Mouse (Mus musculus): ENCODE measurements around the gene Egr2. TPM values are rescaled to one million over a fixed set of nuclear protein-coding genes. Genes with fewer than 3 reads are reported as not detected.

Egr2 gene
- total RNA-seq (2014; rRNA removed), result 0.09 and 0.34 TPM in 2 replicates
- polyA plus RNA-seq (2012; rRNA removed), result 0.15 and 0.73 TPM in 2 replicates

GRCm38 (mm10) chr10:67535256-67535655 is at the start of gene Egr2:
TSS of gene Egr2 (plus strand) at chr10:67535475.
- no peak for DNase-seq (ENCODE audit: extremely low read depth, low read depth, low spot score)
- H3K36me3 ChIP-seq (ENCODE audit: control insufficient read depth, insufficient read depth, low read length), result no peaks in the 10 kb centered on the region
- TF ChIP-seq POLR2A (IDR thresholded peaks at IDR 0.05; ENCODE audit: extremely low read depth, insufficient read depth, low read length) (no peak), CTCF (IDR thresholded peaks at IDR 0.05; ENCODE audit: low read depth, low read length) (no peak)

GRCm38 (mm10) chr10:67487496-67487895 is 47.8 kb upstream of the Egr2 start:
- no peak overlapping the region for H3K4me3 ChIP-seq (ENCODE audit: insufficient read depth, low read depth, low read length)
- no peaks in the 10 kb centered on the region for H3K36me3 ChIP-seq (ENCODE audit: control insufficient read depth, insufficient read depth, low read length)
- no peak for TF ChIP-seq CTCF (IDR thresholded peaks at IDR 0.05; ENCODE audit: low read depth, low read length)
- TF ChIP-seq POLR2A (IDR thresholded peaks at IDR 0.05; ENCODE audit: extremely low read depth, insufficient read depth, low read length), result no peak
- H3K4me1 ChIP-seq (ENCODE audit: control insufficient read depth, insufficient read depth, low read length), result no peaks in the 10 kb centered on the region
- no peaks in the 10 kb centered on the region for H3K27me3 ChIP-seq (ENCODE audit: control insufficient read depth, insufficient read depth, low read length)
- no peak overlapping the region for H3K9ac ChIP-seq (ENCODE audit: low read depth, low read length)
- no peaks in the 10 kb centered on the region for H3K79me2 ChIP-seq (ENCODE audit: control insufficient read depth, insufficient read depth, low read length)
- no peak for DNase-seq (ENCODE audit: extremely low read depth, low read depth, low spot score)
- 79% methylated on average over 7 of the region's 7 CpGs for WGBS
- H3K27ac ChIP-seq (replicated peaks; ENCODE audit: insufficient read depth, low read depth, low read length), result no peak overlapping the region

More at GRCm38 (mm10) chr10:67535256-67535655, at the start of gene Egr2:
- peaks cover 3% of the 10 kb centered on the region; the same call in 1 of the 2 replicates for H3K4me1 ChIP-seq (ENCODE audit: control insufficient read depth, insufficient read depth, low read length)
- H3K27ac ChIP-seq (replicated peaks; ENCODE audit: insufficient read depth, low read depth, low read length), result no peak within 1 kb of the TSS
- peaks cover 16% of the 10 kb centered on the region for H3K27me3 ChIP-seq (ENCODE audit: control insufficient read depth, insufficient read depth, low read length)
- 4% methylated on average over 37 of the region's 37 CpGs for WGBS
- peak within 1 kb of the TSS; percentile 43; the same call in 1 of the 2 replicates for H3K4me3 ChIP-seq (ENCODE audit: insufficient read depth, low read depth, low read length)
- H3K79me2 ChIP-seq (ENCODE audit: control insufficient read depth, insufficient read depth, low read length), result no peaks in the 10 kb centered on the region
- no peak within 1 kb of the TSS for H3K9ac ChIP-seq (ENCODE audit: low read depth, low read length)

GRCm38 (mm10) chr10:67489836-67490235 is 45.4 kb upstream of the Egr2 start:
- Histone ChIP-seq H3K4me1 (ENCODE audit: control insufficient read depth, insufficient read depth, low read length) (no peaks in the 10 kb centered on the region), H3K9ac (ENCODE audit: low read depth, low read length) (no peak overlapping the region), H3K27ac (replicated peaks; ENCODE audit: insufficient read depth, low read depth, low read length) (no peak overlapping the region), H3K4me3 (ENCODE audit: insufficient read depth, low read depth, low read length) (no peak overlapping the region), H3K27me3 (ENCODE audit: control insufficient read depth, insufficient read depth, low read length) (no peaks in the 10 kb centered on the region), H3K79me2 (ENCODE audit: control insufficient read depth, insufficient read depth, low read length) (no peaks in the 10 kb centered on the region), H3K36me3 (ENCODE audit: control insufficient read depth, insufficient read depth, low read length) (no peaks in the 10 kb centered on the region)
- DNase-seq (ENCODE audit: extremely low read depth, low read depth, low spot score), result no peak
- 76% methylated on average over 6 of the region's 6 CpGs for WGBS
- TF ChIP-seq POLR2A (IDR thresholded peaks at IDR 0.05; ENCODE audit: extremely low read depth, insufficient read depth, low read length) (no peak), CTCF (IDR thresholded peaks at IDR 0.05; ENCODE audit: low read depth, low read length) (no peak)

GRCm38 (mm10) chr10:67490632-67491031 is 44.6 kb upstream of the Egr2 start:
- H3K4me1 ChIP-seq (ENCODE audit: control insufficient read depth, insufficient read depth, low read length), result no peaks in the 10 kb centered on the region
- H3K27me3 ChIP-seq (ENCODE audit: control insufficient read depth, insufficient read depth, low read length), result no peaks in the 10 kb centered on the region
- no peaks in the 10 kb centered on the region for H3K79me2 ChIP-seq (ENCODE audit: control insufficient read depth, insufficient read depth, low read length)
- no peak overlapping the region for H3K9ac ChIP-seq (ENCODE audit: low read depth, low read length)
- H3K27ac ChIP-seq (replicated peaks; ENCODE audit: insufficient read depth, low read depth, low read length), result no peak overlapping the region
- H3K4me3 ChIP-seq (ENCODE audit: insufficient read depth, low read depth, low read length), result no peak overlapping the region
- H3K36me3 ChIP-seq (ENCODE audit: control insufficient read depth, insufficient read depth, low read length), result no peaks in the 10 kb centered on the region
- TF ChIP-seq CTCF (IDR thresholded peaks at IDR 0.05; ENCODE audit: low read depth, low read length), result no peak
- no peak for TF ChIP-seq POLR2A (IDR thresholded peaks at IDR 0.05; ENCODE audit: extremely low read depth, insufficient read depth, low read length)
- no peak for DNase-seq (ENCODE audit: extremely low read depth, low read depth, low spot score)
- WGBS, result 79% methylated on average over 5 of the region's 5 CpGs

- WGBS, result 72% methylated on average over 11 of the region's 11 CpGs
- no peak overlapping the region for H3K4me3 ChIP-seq (ENCODE audit: insufficient read depth, low read depth, low read length)
Observed at GRCm38 (mm10) chr10:67492161-67492571, 43.1 kb upstream of the Egr2 start.

GRCm38 (mm10) chr10:67493556-67493955 is 41.7 kb upstream of the Egr2 start:
- Histone ChIP-seq H3K79me2 (ENCODE audit: control insufficient read depth, insufficient read depth, low read length) (no peaks in the 10 kb centered on the region), H3K4me3 (ENCODE audit: insufficient read depth, low read depth, low read length) (no peak overlapping the region), H3K27ac (replicated peaks; ENCODE audit: insufficient read depth, low read depth, low read length) (no peak overlapping the region), H3K9ac (ENCODE audit: low read depth, low read length) (no peak overlapping the region), H3K4me1 (ENCODE audit: control insufficient read depth, insufficient read depth, low read length) (no peaks in the 10 kb centered on the region), H3K36me3 (ENCODE audit: control insufficient read depth, insufficient read depth, low read length) (no peaks in the 10 kb centered on the region), H3K27me3 (ENCODE audit: control insufficient read depth, insufficient read depth, low read length) (no peaks in the 10 kb centered on the region)
- DNase-seq (ENCODE audit: extremely low read depth, low read depth, low spot score), result no peak
- WGBS, result 77% methylated on average over 8 of the region's 8 CpGs
- no peak for TF ChIP-seq CTCF (IDR thresholded peaks at IDR 0.05; ENCODE audit: low read depth, low read length)
- TF ChIP-seq POLR2A (IDR thresholded peaks at IDR 0.05; ENCODE audit: extremely low read depth, insufficient read depth, low read length), result no peak

More at GRCm38 (mm10) chr10:67492161-67492571, 43.1 kb upstream of the Egr2 start:
- no peaks in the 10 kb centered on the region for H3K79me2 ChIP-seq (ENCODE audit: control insufficient read depth, insufficient read depth, low read length)
- H3K27ac ChIP-seq (replicated peaks; ENCODE audit: insufficient read depth, low read depth, low read length), result no peak overlapping the region
- H3K9ac ChIP-seq (ENCODE audit: low read depth, low read length), result no peak overlapping the region
- TF ChIP-seq POLR2A (IDR thresholded peaks at IDR 0.05; ENCODE audit: extremely low read depth, insufficient read depth, low read length) (no peak), CTCF (IDR thresholded peaks at IDR 0.05; ENCODE audit: low read depth, low read length) (no peak)
- no peaks in the 10 kb centered on the region for H3K27me3 ChIP-seq (ENCODE audit: control insufficient read depth, insufficient read depth, low read length)
- no peak for DNase-seq (ENCODE audit: extremely low read depth, low read depth, low spot score)
- no peaks in the 10 kb centered on the region for H3K36me3 ChIP-seq (ENCODE audit: control insufficient read depth, insufficient read depth, low read length)
- H3K4me1 ChIP-seq (ENCODE audit: control insufficient read depth, insufficient read depth, low read length), result no peaks in the 10 kb centered on the region
